Mouse (Mus musculus) bone marrow, adult 2 months (tissue): ENCODE results near the gene Cacna1d. TPM values are rescaled to one million over a fixed set of nuclear protein-coding genes. Genes with fewer than 3 reads are reported as not detected.

Source experiments
- H3K27ac ChIP-seq: fragments of 200-500 bp; 2 replicates; pipeline ENCODE4 v1.5.1; 2012; ENCODE audit warnings: low read depth, mild to moderate bottlenecking, control low read depth, inconsistent platforms, low read length; ENCODE audit not compliant: control insufficient read depth, poor library complexity, insufficient read depth
- H3K4me1 ChIP-seq: fragments of 200-500 bp; 2 replicates; pipeline ENCODE4 v1.6.1; 2011; ENCODE audit warnings: low read length; ENCODE audit not compliant: control insufficient read depth, insufficient read depth
- H3K4me3 ChIP-seq: fragments of 200-500 bp; replicated peaks from 2 replicates; pipeline ENCODE3; 2011; ENCODE audit warnings: mild to moderate bottlenecking, low read depth, low read length, control low read depth; ENCODE audit not compliant: control insufficient read depth
- CTCF ChIP-seq: fragments of 200-500 bp; IDR thresholded peaks from 2 replicates; pipeline ENCODE4 v1.5.1; 2011; ENCODE audit warnings: low read length, control low read depth; ENCODE audit not compliant: control insufficient read depth, insufficient read depth
- POLR2A ChIP-seq: fragments of 200-500 bp; IDR thresholded peaks from 2 replicates; pipeline ENCODE4 v1.6.1; 2011; ENCODE audit warnings: low read depth, mild to moderate bottlenecking, control low read depth, low read length, borderline replicate concordance; ENCODE audit not compliant: control insufficient read depth
- WGBS: fragments of 180-500 bp; shearing (Covaris S2); methylation state at CpG from one replicate; pipeline ENCODE4 v1.1.7; 2018; 5-methylcytosine and 5-hydroxymethylcytosine counted together
- polyA plus RNA-seq: library from polyadenylated mRNA; stranded (reverse); fragments of >200 nt; gene quantifications from 2 replicates; pipeline ENCODE4 v1.2.4, GENCODE M21; 2011; ENCODE audit warnings: low replicate concordance; ENCODE audit not compliant: missing spikeins, insufficient read depth, insufficient read length

The Cacna1d gene
- polyA plus RNA-seq, 1 experiment = 1.7 TPM

GRCm38 (mm10) chr14:30204526-30204925 lies 286.7 kb downstream of the Cacna1d start:
- Histone ChIP-seq H3K4me3 (no peak overlapping the region), H3K4me1 (no peaks in the 10 kb centered on the region)
- WGBS = 88% methylated on average over 1 of the region's 1 CpGs

GRCm38 (mm10) chr14:30200310-30200709 lies 290.9 kb downstream of the Cacna1d start:
- 70% methylated on average over 1 of the region's 1 CpGs for WGBS
- H3K27ac ChIP-seq = no peak overlapping the region
- no peak for TF ChIP-seq CTCF
- TF ChIP-seq POLR2A = no peak

More at GRCm38 (mm10) chr14:30204526-30204925, 286.7 kb downstream of the Cacna1d start:
- TF ChIP-seq CTCF (no peak), POLR2A (no peak)
- H3K27ac ChIP-seq = no peak overlapping the region

GRCm38 (mm10) chr14:30198882-30199281 lies 292.4 kb downstream of the Cacna1d start:
- 77% methylated on average over 3 of the region's 3 CpGs for WGBS
- TF ChIP-seq POLR2A (no peak), CTCF (no peak)

More at GRCm38 (mm10) chr14:30200310-30200709, 290.9 kb downstream of the Cacna1d start:
- Histone ChIP-seq H3K4me1 (peaks cover 1% of the 10 kb centered on the region; the same call in 1 of the 2 replicates), H3K4me3 (no peak overlapping the region)

GRCm38 (mm10) chr14:30198116-30198515 lies 293.1 kb downstream of the Cacna1d start:
- H3K4me1 ChIP-seq = peaks cover 1% of the 10 kb centered on the region; the same call in 1 of the 2 replicates
- H3K27ac ChIP-seq = no peak overlapping the region
- 82% methylated on average over 4 of the region's 4 CpGs for WGBS
- H3K4me3 ChIP-seq = no peak overlapping the region
- no peak for TF ChIP-seq POLR2A
- TF ChIP-seq CTCF = no peak

More at GRCm38 (mm10) chr14:30198882-30199281, 292.4 kb downstream of the Cacna1d start:
- Histone ChIP-seq H3K4me1 (peaks cover 1% of the 10 kb centered on the region; the same call in 1 of the 2 replicates), H3K4me3 (no peak overlapping the region), H3K27ac (no peak overlapping the region)

- H3K4me3 ChIP-seq = no peak overlapping the region
These were observed 294.3 kb downstream of the Cacna1d start for GRCm38 (mm10) chr14:30196959-30197358.

GRCm38 (mm10) chr14:30196235-30196634 lies 295.0 kb downstream of the Cacna1d start:
- peaks cover 1% of the 10 kb centered on the region; the same call in 1 of the 2 replicates for H3K4me1 ChIP-seq
- TF ChIP-seq CTCF (no peak), POLR2A (no peak)
- H3K27ac ChIP-seq = no peak overlapping the region
- no peak overlapping the region for H3K4me3 ChIP-seq
- 13% methylated on average over 5 of the region's 5 CpGs for WGBS

More at GRCm38 (mm10) chr14:30196959-30197358, 294.3 kb downstream of the Cacna1d start:
- Histone ChIP-seq H3K27ac (no peak overlapping the region), H3K4me1 (peaks cover 1% of the 10 kb centered on the region; the same call in 1 of the 2 replicates)
- TF ChIP-seq CTCF (no peak), POLR2A (no peak)
- WGBS = 73% methylated on average over 1 of the region's 1 CpGs

GRCm38 (mm10) chr14:30190308-30190971 lies 300.8 kb downstream of the Cacna1d start:
- TF ChIP-seq CTCF = no peak
- no peak for TF ChIP-seq POLR2A
- WGBS = 59% methylated on average over 5 of the region's 5 CpGs
- Histone ChIP-seq H3K4me1 (no peaks in the 10 kb centered on the region; the same call in 1 of the 2 replicates), H3K27ac (no peak overlapping the region), H3K4me3 (peak overlapping the region; percentile 24)

- H3K27ac ChIP-seq = no peak overlapping the region
- TF ChIP-seq POLR2A (no peak), CTCF (no peak)
These were observed 305.5 kb downstream of the Cacna1d start for GRCm38 (mm10) chr14:30185616-30186274.

More at GRCm38 (mm10) chr14:30185616-30186274, 305.5 kb downstream of the Cacna1d start:
- WGBS = 79% methylated on average over 6 of the region's 6 CpGs
- Histone ChIP-seq H3K4me1 (peaks cover 6% of the 10 kb centered on the region; the same call in 1 of the 2 replicates), H3K4me3 (no peak overlapping the region)
